Comparison of ENCODE assay signal across 26 mouse cellular contexts in genomic region chr10:86934376-86934775, GRCm38 (mm10).
DNase-seq lines count a peak whose midpoint lies in the region; ATAC-seq and TF ChIP-seq lines count a peak whose summit lies in the region.
"Had no signal": no experiment of that assay in that cellular context is flagged by ENCODE, and none has a peak within 500 bp of the region (broad histone marks: within the 10 kb centered on the region; RNA-seq: fewer than 3 reads in every experiment).

No protein-coding gene starts in this region.

- H3K36me3 ChIP-seq in hindbrain, embryonic 10.5 days, result no peaks in the 10 kb centered on the region
- H3K36me3 ChIP-seq in hindbrain, embryonic 12.5 days, result no peaks in the 10 kb centered on the region
- H3K36me3 ChIP-seq in midbrain, embryonic 16.5 days (ENCODE audit: control insufficient read depth, insufficient read depth, low read length), result no peaks in the 10 kb centered on the region
- H3K36me3 ChIP-seq in midbrain, embryonic 11.5 days (ENCODE audit: control insufficient read depth, insufficient read depth, low read length), result no peaks in the 10 kb centered on the region
- H3K36me3 ChIP-seq in forebrain, embryonic 16.5 days (ENCODE audit: control insufficient read depth, insufficient read depth), result no peaks in the 10 kb centered on the region
- H3K36me3 ChIP-seq in hindbrain, postnatal 0 days (ENCODE audit: insufficient read depth, low read length), result no peaks in the 10 kb centered on the region
- H3K36me3 ChIP-seq: embryonic facial prominence, embryonic 13.5 days; heart, embryonic 15.5 days; limb, embryonic 10.5 days; liver, embryonic 15.5 days; midbrain, embryonic 12.5 days had no signal

- no peaks in the 10 kb centered on the region for H3K9me3 ChIP-seq in hindbrain, embryonic 10.5 days
- no peaks in the 10 kb centered on the region for H3K9me3 ChIP-seq in hindbrain, embryonic 12.5 days (replicated peaks)
- no peaks in the 10 kb centered on the region for H3K9me3 ChIP-seq in midbrain, embryonic 16.5 days (replicated peaks; ENCODE audit: control insufficient read depth, low read length, poor library complexity, severe bottlenecking)
- no peaks in the 10 kb centered on the region for H3K9me3 ChIP-seq in midbrain, embryonic 11.5 days (ENCODE audit: control insufficient read depth, low read length)
- no peaks in the 10 kb centered on the region for H3K9me3 ChIP-seq in forebrain, embryonic 16.5 days (ENCODE audit: control insufficient read depth, low read length)
- H3K9me3 ChIP-seq in hindbrain, postnatal 0 days (ENCODE audit: low read length), result no peaks in the 10 kb centered on the region
- H3K9me3 ChIP-seq: embryonic facial prominence, embryonic 13.5 days; heart, embryonic 15.5 days; limb, embryonic 10.5 days; liver, embryonic 15.5 days; midbrain, embryonic 12.5 days had no signal

- peaks cover 20% of the 10 kb centered on the region for H3K4me1 ChIP-seq in hindbrain, embryonic 10.5 days (replicated peaks)
- H3K4me1 ChIP-seq in hindbrain, embryonic 12.5 days, result peaks cover 10% of the 10 kb centered on the region
- peaks cover 5% of the 10 kb centered on the region; the same call in 1 of the 2 replicates for H3K4me1 ChIP-seq in midbrain, embryonic 16.5 days (ENCODE audit: control insufficient read depth, insufficient read depth, low read length)
- peaks cover 5% of the 10 kb centered on the region; the same call in 1 of the 2 replicates for H3K4me1 ChIP-seq in midbrain, embryonic 11.5 days (ENCODE audit: control insufficient read depth, insufficient read depth, low read length)
- peaks cover 7% of the 10 kb centered on the region; the same call in 1 of the 2 replicates for H3K4me1 ChIP-seq in forebrain, embryonic 16.5 days (replicated peaks; ENCODE audit: control insufficient read depth, insufficient read depth, low read length)
- H3K4me1 ChIP-seq in hindbrain, postnatal 0 days (ENCODE audit: insufficient read depth, low read length), result no peaks in the 10 kb centered on the region
- H3K4me1 ChIP-seq: embryonic facial prominence, embryonic 13.5 days; limb, embryonic 10.5 days; liver, embryonic 15.5 days had no signal

- TF ChIP-seq CTCF in hindbrain, postnatal 0 days (IDR thresholded peaks at IDR 0.05; ENCODE audit: low read depth), result no peak

- DNase-seq in hindbrain, embryonic 10.5 days (ENCODE audit: low spot score), result no peak
- no peak for DNase-seq in midbrain, embryonic 11.5 days (ENCODE audit: low spot score, missing footprints)
- peak; percentile 3 for DNase-seq in hindbrain, postnatal 0 days (ENCODE audit: low spot score)
- DNase-seq in adrenal gland, postnatal 10 days, result no peak
- DNase-seq: adrenal gland, adult 8-10 months; cerebellum, adult 8-10 months; cerebellum, postnatal 36 days; embryo, embryonic 11 days; gastrocnemius, adult 2 months; heart, postnatal 4 days; kidney, adult 18-20 months; liver; right cerebral cortex, postnatal 25 days; spleen, adult 18-20 months had no signal

- no peak overlapping the region for H3K4me3 ChIP-seq in hindbrain, embryonic 10.5 days
- H3K4me3 ChIP-seq in hindbrain, embryonic 12.5 days, result no peak overlapping the region
- no peak overlapping the region for H3K4me3 ChIP-seq in midbrain, embryonic 16.5 days (ENCODE audit: low read depth, low read length)
- no peak overlapping the region for H3K4me3 ChIP-seq in midbrain, embryonic 11.5 days (ENCODE audit: low read depth, low read length)
- no peak overlapping the region for H3K4me3 ChIP-seq in forebrain, embryonic 16.5 days (replicated peaks; ENCODE audit: low read length)
- no peak overlapping the region for H3K4me3 ChIP-seq in hindbrain, postnatal 0 days (ENCODE audit: low read length)
- H3K4me3 ChIP-seq: embryonic facial prominence, embryonic 13.5 days; erythroblast, embryonic 14.5 days; gastrocnemius, adult 2 months; heart, embryonic 15.5 days; left cerebral cortex, adult 2 months; limb, embryonic 10.5 days; liver, embryonic 15.5 days; midbrain, embryonic 12.5 days had no signal

- no peak overlapping the region for H3K4me2 ChIP-seq in hindbrain, embryonic 12.5 days (replicated peaks)
- no peak overlapping the region for H3K4me2 ChIP-seq in midbrain, embryonic 16.5 days (ENCODE audit: low read length)
- no peak overlapping the region for H3K4me2 ChIP-seq in midbrain, embryonic 11.5 days
- H3K4me2 ChIP-seq in forebrain, embryonic 16.5 days (ENCODE audit: low read length), result no peak overlapping the region
- H3K4me2 ChIP-seq in hindbrain, postnatal 0 days (ENCODE audit: low read depth, low read length), result no peak overlapping the region
- H3K4me2 ChIP-seq: embryonic facial prominence, embryonic 13.5 days; heart, embryonic 15.5 days; liver, embryonic 15.5 days; midbrain, embryonic 12.5 days had no signal

- WGBS in hindbrain, embryonic 10.5 days, result 31% methylated on average over 6 of the region's 6 CpGs
- WGBS in hindbrain, embryonic 12.5 days, result 33% methylated on average over 6 of the region's 6 CpGs
- 32% methylated on average over 6 of the region's 6 CpGs for WGBS in midbrain, embryonic 16.5 days
- 32% methylated on average over 6 of the region's 6 CpGs for WGBS in midbrain, embryonic 11.5 days
- WGBS in forebrain, embryonic 16.5 days, result 18% methylated on average over 4 of the region's 6 CpGs
- 28% methylated on average over 6 of the region's 6 CpGs for whole genome bisulfite sequencing in hindbrain, postnatal 0 days

- H3K27ac ChIP-seq in hindbrain, embryonic 10.5 days, result peak overlapping the region; percentile 9; the same call in 1 of the 2 replicates
- H3K27ac ChIP-seq in hindbrain, embryonic 12.5 days, result no peak overlapping the region
- no peak overlapping the region for H3K27ac ChIP-seq in midbrain, embryonic 16.5 days (ENCODE audit: low read length)
- H3K27ac ChIP-seq in midbrain, embryonic 11.5 days (ENCODE audit: low read depth, low read length), result no peak overlapping the region
- H3K27ac ChIP-seq in forebrain, embryonic 16.5 days (ENCODE audit: low read length), result no peak overlapping the region
- H3K27ac ChIP-seq in hindbrain, postnatal 0 days, result peak overlapping the region; percentile 22; the same call in 1 of the 2 replicates
- H3K27ac ChIP-seq: embryonic facial prominence, embryonic 13.5 days; gastrocnemius, adult 2 months; heart, embryonic 15.5 days; left cerebral cortex, adult 2 months; limb, embryonic 10.5 days; liver, embryonic 15.5 days; macrophage; midbrain, embryonic 12.5 days had no signal

- H3K27me3 ChIP-seq in hindbrain, embryonic 10.5 days (ENCODE audit: insufficient read depth, poor library complexity, severe bottlenecking), result peaks cover 6% of the 10 kb centered on the region; the same call in 1 of the 2 replicates
- H3K27me3 ChIP-seq in hindbrain, embryonic 12.5 days, result no peaks in the 10 kb centered on the region
- no peaks in the 10 kb centered on the region for H3K27me3 ChIP-seq in midbrain, embryonic 16.5 days (ENCODE audit: control insufficient read depth, insufficient read depth, low read depth, low read length)
- no peaks in the 10 kb centered on the region for H3K27me3 ChIP-seq in midbrain, embryonic 11.5 days (ENCODE audit: control insufficient read depth, insufficient read depth, low read length)
- no peaks in the 10 kb centered on the region for H3K27me3 ChIP-seq in forebrain, embryonic 16.5 days (replicated peaks; ENCODE audit: control insufficient read depth, insufficient read depth, low read length)
- H3K27me3 ChIP-seq in hindbrain, postnatal 0 days (ENCODE audit: insufficient read depth, low read length), result no peaks in the 10 kb centered on the region
- H3K27me3 ChIP-seq: embryonic facial prominence, embryonic 13.5 days; heart, embryonic 15.5 days; liver, embryonic 15.5 days; midbrain, embryonic 12.5 days had no signal

- ATAC-seq in hindbrain, embryonic 12.5 days (ENCODE audit: low FRiP score), result no peak
- peak; percentile 47 for ATAC-seq in midbrain, embryonic 16.5 days
- ATAC-seq in midbrain, embryonic 11.5 days (ENCODE audit: low FRiP score), result no peak
- ATAC-seq in forebrain, embryonic 16.5 days, result peak; percentile 35; the same call in 1 of the 2 replicates
- ATAC-seq in hindbrain, postnatal 0 days, result no peak
- ATAC-seq: activated CD4-positive, CD25-positive, alpha-beta regulatory T cell, adult 4 months had no signal

- no peak overlapping the region for H3K9ac ChIP-seq in hindbrain, embryonic 12.5 days
- H3K9ac ChIP-seq in midbrain, embryonic 16.5 days (ENCODE audit: low read depth, low read length), result 0 out of 2 replicates have a peak overlapping the region, but pooled peaks have one; percentile 21
- no peak overlapping the region for H3K9ac ChIP-seq in midbrain, embryonic 11.5 days (ENCODE audit: low read length)
- no peak overlapping the region for H3K9ac ChIP-seq in forebrain, embryonic 16.5 days (replicated peaks; ENCODE audit: low read depth, low read length)
- H3K9ac ChIP-seq in hindbrain, postnatal 0 days (replicated peaks; ENCODE audit: low read length), result no peak overlapping the region
- H3K9ac ChIP-seq: embryonic facial prominence, embryonic 13.5 days; heart, embryonic 15.5 days; liver, embryonic 15.5 days; midbrain, embryonic 12.5 days had no signal

Comparison
In these comparisons a context has a peak if more than half of its experiments do, and no peak if none do; other contexts are left out.
1. H3K27ac ChIP-seq: peak in hindbrain, embryonic 10.5 days (single experiment) and hindbrain, postnatal 0 days (single experiment); none in hindbrain, embryonic 12.5 days (single experiment), midbrain, embryonic 16.5 days (single experiment), midbrain, embryonic 11.5 days (single experiment) and forebrain, embryonic 16.5 days (single experiment).
2. ATAC-seq: peak in midbrain, embryonic 16.5 days (single experiment) and forebrain, embryonic 16.5 days (single experiment); none in hindbrain, embryonic 12.5 days (single experiment), midbrain, embryonic 11.5 days (single experiment) and hindbrain, postnatal 0 days (single experiment).